Mouse (Mus musculus) embryonic facial prominence, embryonic 11.5 days (tissue): ENCODE measurements around the gene Chd3. TPM values are rescaled to one million over a fixed set of nuclear protein-coding genes. Genes with fewer than 3 reads are reported as not detected.

Experiments
- ATAC-seq: fragments of 200-750 bp; cut with Nextera tagmentation; replicated peaks from 2 replicates; pipeline ENCODE4 v1.8.0; 2017; ENCODE audit warnings: low read depth; ENCODE audit not compliant: insufficient number of reproducible peaks, low FRiP score, low TSS enrichment
- DNase-seq: peaks from one replicate; pipeline ENCODE4 v3.0.0-alpha.2; 2015; ENCODE audit warnings: low spot score
- H3K27ac ChIP-seq: fragments of 300-500 bp; sonication (generic); replicated peaks from 2 replicates; pipeline ENCODE4 v1.5.1; 2014; ENCODE audit warnings: mild to moderate bottlenecking, low read depth, low read length, control low read depth
- H3K27me3 ChIP-seq: fragments of 300-500 bp; sonication (generic); 2 replicates; pipeline ENCODE4 v1.6.1; 2014; ENCODE audit warnings: mild to moderate bottlenecking, low read length, moderate library complexity, mixed read lengths; ENCODE audit not compliant: control insufficient read depth, insufficient read depth
- H3K36me3 ChIP-seq: fragments of 300-500 bp; sonication (generic); replicated peaks from 2 replicates; pipeline ENCODE4 v1.6.1; 2014; ENCODE audit warnings: low read depth, mild to moderate bottlenecking, low read length, moderate library complexity, mixed read lengths; ENCODE audit not compliant: control insufficient read depth, insufficient read depth
- H3K4me1 ChIP-seq: fragments of 300-500 bp; sonication (generic); 2 replicates; pipeline ENCODE4 v1.6.1; 2014; ENCODE audit warnings: low read length, mixed read lengths; ENCODE audit not compliant: control insufficient read depth, insufficient read depth
- H3K4me2 ChIP-seq: fragments of 300-500 bp; sonication (generic); 2 replicates; pipeline ENCODE4 v1.6.1; 2014; ENCODE audit warnings: low read depth, mild to moderate bottlenecking, control low read depth, low read length, moderate library complexity
- H3K4me3 ChIP-seq: fragments of 300-500 bp; sonication (generic); 2 replicates; pipeline ENCODE4 v1.5.1; 2014; ENCODE audit warnings: low read depth, low read length, control low read depth
- H3K9ac ChIP-seq: fragments of 300-500 bp; sonication (generic); replicated peaks from 2 replicates; pipeline ENCODE4 v1.6.1; 2014; ENCODE audit warnings: mild to moderate bottlenecking, control low read depth, low read length
- H3K9me3 ChIP-seq: fragments of 300-500 bp; sonication (generic); replicated peaks from 2 replicates; pipeline ENCODE4 v1.6.1; 2016; ENCODE audit warnings: mild to moderate bottlenecking, low read length, inconsistent platforms, mixed read lengths; ENCODE audit not compliant: control insufficient read depth
- WGBS: fragments of 180-500 bp; shearing (Covaris S2); extraction: QIAGEN DNeasy Blood & Tissue Kit; methylation state at CpG from one replicate; pipeline ENCODE4 v1.1.7; 2014; 5-methylcytosine and 5-hydroxymethylcytosine counted together
- polyA plus RNA-seq: library from polyadenylated mRNA; unstranded; fragments of >200 nt; fragmentation: Nextera tagmentation; extraction: Ambion mirVana; gene quantifications from 2 replicates; pipeline ENCODE4 v1.2.1, GENCODE M21; 2014

Gene Chd3
- polyA plus RNA-seq, 1 experiment from 2014 or later: 52.1 TPM

GRCm38 (mm10) chr11:69367616-69368355, 1.4 kb downstream of the Chd3 start:
- under 1% methylated on average over 22 of the region's 22 CpGs for WGBS
- peak overlapping the region; percentile 90 for H3K4me2 ChIP-seq
- H3K4me1 ChIP-seq: peaks cover 13% of the 10 kb centered on the region
- H3K27me3 ChIP-seq: no peaks in the 10 kb centered on the region
- H3K4me3 ChIP-seq: peak overlapping the region; percentile 99
- peaks cover 7% of the 10 kb centered on the region for H3K36me3 ChIP-seq
- no peaks in the 10 kb centered on the region for H3K9me3 ChIP-seq
- ATAC-seq: 0 out of 2 replicates have a peak, but pooled peaks have one; percentile 5
- peak overlapping the region; percentile 99 for H3K27ac ChIP-seq
- peak overlapping the region; percentile 100 for H3K9ac ChIP-seq
- DNase-seq: peak; percentile 54

- Histone ChIP-seq H3K27ac (peak overlapping the region; percentile 99), H3K4me2 (peak overlapping the region; percentile 90), H3K9ac (peak overlapping the region; percentile 100), H3K27me3 (no peaks in the 10 kb centered on the region), H3K9me3 (no peaks in the 10 kb centered on the region), H3K4me1 (peaks cover 15% of the 10 kb centered on the region), H3K4me3 (peak overlapping the region; percentile 99), H3K36me3 (peaks cover 7% of the 10 kb centered on the region)
- ATAC-seq (no peak), DNase-seq (peak; percentile 64)
- under 1% methylated on average over 22 of the region's 22 CpGs for WGBS
These were observed 2.2 kb downstream of the Chd3 start for GRCm38 (mm10) chr11:69366855-69367615.

- no peaks in the 10 kb centered on the region for H3K9me3 ChIP-seq
- no peaks in the 10 kb centered on the region for H3K27me3 ChIP-seq
- H3K9ac ChIP-seq: peak overlapping the region; percentile 65
- DNase-seq (peak; percentile 95), ATAC-seq (peak; percentile 78)
- peak overlapping the region; percentile 69 for H3K4me2 ChIP-seq
- H3K4me1 ChIP-seq: peaks cover 15% of the 10 kb centered on the region
- peak overlapping the region; percentile 34 for H3K4me3 ChIP-seq
- WGBS: under 1% methylated on average over 26 of the region's 26 CpGs
- peaks cover 12% of the 10 kb centered on the region for H3K36me3 ChIP-seq
- peak overlapping the region; percentile 96 for H3K27ac ChIP-seq
These were observed 2.9 kb downstream of the Chd3 start for GRCm38 (mm10) chr11:69366157-69366854.

DNA sequence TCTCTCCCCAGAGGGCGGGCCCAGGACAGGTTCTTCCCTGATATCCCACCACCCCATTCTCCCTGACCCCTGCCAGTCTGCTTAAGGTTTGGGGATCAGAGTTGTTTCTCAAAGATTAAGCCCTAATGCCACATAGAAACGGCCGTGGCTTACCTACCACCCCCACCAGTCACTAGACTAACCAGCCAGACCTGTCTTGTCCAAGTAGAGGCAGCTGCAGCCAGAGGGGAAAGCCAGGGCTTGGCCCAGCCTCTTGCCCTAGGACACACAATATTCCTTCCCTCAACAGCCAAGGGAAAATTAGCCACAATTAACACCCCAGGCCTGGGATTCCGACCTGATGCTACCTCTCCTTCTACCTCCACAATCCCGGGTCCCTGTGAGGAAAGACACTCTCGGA, 3.5 kb downstream of the Chd3 start:
- Histone ChIP-seq H3K9me3 (no peaks in the 10 kb centered on the region), H3K9ac (peak overlapping the region; percentile 65), H3K4me2 (peak overlapping the region; percentile 69), H3K4me3 (peak overlapping the region; percentile 34), H3K27me3 (no peaks in the 10 kb centered on the region), H3K27ac (peak overlapping the region; percentile 96), H3K4me1 (peaks cover 15% of the 10 kb centered on the region), H3K36me3 (peaks cover 15% of the 10 kb centered on the region)
- WGBS: 23% methylated on average over 6 of the region's 6 CpGs
- no peak for DNase-seq
- no peak for ATAC-seq

DNA sequence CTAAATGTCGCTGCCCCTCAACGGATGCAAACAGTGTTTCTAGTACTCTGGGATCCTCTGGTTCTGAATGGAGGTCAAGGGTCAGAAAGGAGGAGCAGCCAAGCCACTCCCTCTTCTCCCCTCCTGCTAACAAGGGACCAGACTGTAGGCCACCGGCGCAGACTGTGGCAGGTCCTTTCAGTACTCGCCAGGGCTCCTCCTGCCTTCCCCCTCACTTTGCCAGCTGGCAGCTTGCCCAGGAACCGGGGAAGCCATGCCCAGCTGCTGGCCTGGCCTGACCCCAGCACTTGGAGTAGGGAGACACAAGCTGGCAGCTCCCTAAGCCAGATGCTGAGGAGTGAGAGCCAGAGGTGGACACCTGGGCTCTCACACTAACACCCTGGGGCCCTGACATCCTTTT, 4.3 kb downstream of the Chd3 start:
- peak overlapping the region; percentile 69 for H3K4me2 ChIP-seq
- peaks cover 15% of the 10 kb centered on the region for H3K4me1 ChIP-seq
- DNase-seq: peak; percentile 56
- peak overlapping the region; percentile 40 for H3K9ac ChIP-seq
- peak overlapping the region; percentile 7; the same call in 1 of the 2 replicates for H3K4me3 ChIP-seq
- no peak; the same call in 1 of the 2 replicates for ATAC-seq
- peak overlapping the region; percentile 96; the same call in 1 of the 2 replicates for H3K27ac ChIP-seq
- H3K27me3 ChIP-seq: no peaks in the 10 kb centered on the region
- no peaks in the 10 kb centered on the region for H3K9me3 ChIP-seq
- H3K36me3 ChIP-seq: peaks cover 23% of the 10 kb centered on the region
- 0% methylated on average over 6 of the region's 6 CpGs for WGBS

DNA sequence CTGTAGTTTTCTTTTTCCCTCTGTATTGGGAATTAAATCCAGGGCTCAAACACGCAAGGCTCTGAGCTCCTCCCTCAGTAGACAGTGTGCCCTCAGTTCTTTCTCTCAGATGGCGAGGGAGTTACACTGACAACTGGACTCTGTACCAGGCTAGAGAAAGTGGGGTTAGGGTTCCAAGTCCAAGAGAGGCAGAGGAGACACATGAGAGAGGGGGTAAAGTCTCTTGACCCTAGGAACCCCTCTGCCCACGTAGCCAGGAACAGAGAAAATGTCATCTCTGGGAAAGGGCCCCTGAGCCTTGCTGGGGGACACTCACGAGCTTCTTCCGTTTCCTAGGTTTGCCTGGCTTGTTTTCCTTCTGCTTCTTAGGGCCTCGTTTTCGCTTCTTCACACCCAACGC, 4.8 kb downstream of the Chd3 start:
- Histone ChIP-seq H3K27me3 (no peaks in the 10 kb centered on the region), H3K36me3 (peaks cover 27% of the 10 kb centered on the region), H3K4me2 (no peak overlapping the region), H3K27ac (0 out of 2 replicates have a peak overlapping the region, but pooled peaks have one; percentile 16), H3K4me1 (peaks cover 15% of the 10 kb centered on the region), H3K4me3 (no peak overlapping the region), H3K9me3 (no peaks in the 10 kb centered on the region), H3K9ac (no peak overlapping the region)
- 44% methylated on average over 8 of the region's 8 CpGs for WGBS
- DNase-seq (no peak), ATAC-seq (no peak)

- DNase-seq: peak; percentile 72
These were observed 6.7 kb downstream of the Chd3 start for GRCm38 (mm10) chr11:69362479-69362878.

More at GRCm38 (mm10) chr11:69362479-69362878, 6.7 kb downstream of the Chd3 start:
- H3K27ac ChIP-seq: no peak overlapping the region
- peaks cover 15% of the 10 kb centered on the region for H3K4me1 ChIP-seq
- no peak overlapping the region for H3K4me2 ChIP-seq
- ATAC-seq: no peak
- H3K27me3 ChIP-seq: no peaks in the 10 kb centered on the region
- WGBS: 35% methylated on average over 2 of the region's 2 CpGs
- H3K4me3 ChIP-seq: no peak overlapping the region
- H3K9ac ChIP-seq: no peak overlapping the region
- peaks cover 35% of the 10 kb centered on the region for H3K36me3 ChIP-seq
- H3K9me3 ChIP-seq: no peaks in the 10 kb centered on the region
